Mouse (Mus musculus): ENCODE data around the gene Dao. TPM values are rescaled to one million over a fixed set of nuclear protein-coding genes. Genes with fewer than 3 reads are reported as not detected.

Dao gene
- polyA plus RNA-seq (2016; fragmentation: Nextera tagmentation; extraction: Ambion mirVana), result not detected in 2 replicates

DNA sequence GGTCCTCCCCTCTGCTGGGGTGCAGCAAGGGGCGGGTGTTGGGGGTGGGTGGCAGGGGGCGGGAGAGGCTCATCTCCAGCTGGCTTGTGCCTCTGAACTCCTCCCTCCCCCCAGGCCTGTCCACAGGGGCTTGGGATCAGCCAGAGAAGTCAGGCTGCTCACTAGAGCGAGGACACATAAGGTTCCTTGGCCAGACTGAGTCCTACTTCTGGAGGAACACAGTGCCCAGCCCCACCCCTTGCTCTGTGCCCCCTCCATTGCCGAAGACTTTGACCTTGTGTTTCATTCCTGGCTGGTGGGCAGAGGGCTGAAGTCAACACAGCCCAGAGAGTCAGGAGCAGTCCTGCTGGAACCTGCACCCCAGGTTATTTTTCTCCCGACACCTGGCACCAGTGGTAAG, at the start of gene Dao:
Gene Dao, plus strand, starts transcription at position 162 of the 400 bp plus-strand sequence.
- ATAC-seq (ENCODE audit: low FRiP score), result no peak

DNA sequence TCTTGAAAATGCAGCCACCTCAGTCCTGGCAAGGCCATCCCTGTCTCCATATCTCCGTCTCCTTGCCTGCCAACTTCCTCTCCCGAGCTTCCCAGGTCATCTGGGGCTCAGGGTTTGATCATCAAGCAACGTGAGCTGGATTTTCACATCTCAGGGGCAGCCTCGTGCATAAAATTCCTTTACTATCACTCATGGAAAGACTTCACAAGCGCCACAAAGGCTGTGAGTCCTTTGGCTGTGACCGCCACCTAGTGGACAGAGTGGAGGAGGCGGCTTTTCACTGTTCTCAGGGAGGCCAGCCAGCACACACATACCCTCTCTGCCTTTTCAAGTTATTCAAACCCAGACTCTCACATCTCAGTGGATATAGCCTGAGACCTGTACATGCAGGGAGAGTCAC, 49.1 kb upstream of the Dao start:
- ATAC-seq (ENCODE audit: low FRiP score), result peak; percentile 48
- Histone ChIP-seq H3K4me2 (replicated peaks) (no peak overlapping the region), H3K9ac (no peak overlapping the region), H3K4me3 (no peak overlapping the region), H3K27ac (no peak overlapping the region; the same call in 1 of the 2 replicates), H3K4me1 (peaks cover 7% of the 10 kb centered on the region), H3K36me3 (peaks cover 57% of the 10 kb centered on the region), H3K9me3 (replicated peaks) (no peaks in the 10 kb centered on the region), H3K27me3 (no peaks in the 10 kb centered on the region)
- 12% methylated on average over 7 of the region's 7 CpGs for WGBS

More for the DNA sequence above, at the start of gene Dao:
- 59% methylated on average over 5 of the region's 5 CpGs for WGBS
- no peak within 1 kb of the TSS for H3K4me3 ChIP-seq
- no peaks in the 10 kb centered on the region for H3K36me3 ChIP-seq
- no peaks in the 10 kb centered on the region for H3K27me3 ChIP-seq
- H3K27ac ChIP-seq, result no peak within 1 kb of the TSS
- H3K4me1 ChIP-seq, result no peaks in the 10 kb centered on the region
- H3K9me3 ChIP-seq (replicated peaks), result no peaks in the 10 kb centered on the region
- H3K4me2 ChIP-seq (replicated peaks), result no peak within 1 kb of the TSS
- no peak within 1 kb of the TSS for H3K9ac ChIP-seq

DNA sequence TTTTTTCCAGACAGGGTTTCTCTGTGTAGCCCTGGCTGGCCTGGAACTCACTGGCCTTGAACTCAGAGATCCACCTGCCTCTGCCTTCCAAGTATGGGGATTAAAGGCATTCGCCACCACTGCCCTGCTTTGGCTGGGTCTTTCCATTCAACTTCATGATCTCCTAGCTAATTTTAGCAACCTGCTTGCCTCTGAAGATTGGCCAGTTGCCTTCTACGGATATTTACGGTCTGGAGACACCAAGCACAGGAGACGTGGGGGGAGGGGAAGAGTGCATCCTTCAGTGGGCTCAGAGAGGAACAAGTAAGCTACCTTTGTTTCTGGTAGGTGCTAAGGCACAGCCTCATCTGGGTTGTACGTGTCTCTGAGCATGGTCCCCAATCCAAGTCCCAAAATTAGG, 48.2 kb upstream of the Dao start:
- 93% methylated on average over 5 of the region's 5 CpGs for WGBS
- Histone ChIP-seq H3K4me1 (peaks cover 11% of the 10 kb centered on the region), H3K36me3 (peaks cover 49% of the 10 kb centered on the region), H3K27me3 (no peaks in the 10 kb centered on the region), H3K4me2 (replicated peaks) (no peak overlapping the region), H3K9ac (no peak overlapping the region), H3K4me3 (no peak overlapping the region), H3K27ac (no peak overlapping the region), H3K9me3 (replicated peaks) (no peaks in the 10 kb centered on the region)
- no peak for ATAC-seq (ENCODE audit: low FRiP score)

DNA sequence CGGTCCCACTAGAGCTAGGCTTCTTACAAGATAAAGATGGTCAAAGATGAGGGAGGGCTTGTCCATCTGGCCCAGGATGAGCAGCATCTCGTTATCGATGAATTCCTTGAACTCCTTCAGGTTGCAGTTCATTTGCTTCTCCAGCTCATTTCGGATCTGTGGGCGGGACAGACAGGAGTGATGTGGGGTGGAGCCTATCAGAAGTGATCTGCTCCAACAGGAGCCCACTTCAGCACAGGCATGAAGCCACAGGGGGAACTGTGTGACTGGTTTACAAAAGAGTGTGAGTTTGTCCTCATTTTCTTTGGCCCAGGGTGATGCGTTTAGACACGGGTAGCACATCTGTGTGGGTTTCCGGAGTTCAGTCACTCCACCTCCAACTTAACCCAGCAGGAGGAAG, 47.8 kb upstream of the Dao start:
- Histone ChIP-seq H3K27ac (no peak overlapping the region), H3K4me2 (replicated peaks) (no peak overlapping the region), H3K9me3 (replicated peaks) (no peaks in the 10 kb centered on the region), H3K4me1 (peaks cover 11% of the 10 kb centered on the region), H3K36me3 (peaks cover 48% of the 10 kb centered on the region), H3K27me3 (no peaks in the 10 kb centered on the region), H3K4me3 (no peak overlapping the region), H3K9ac (no peak overlapping the region)
- 94% methylated on average over 8 of the region's 8 CpGs for WGBS
- ATAC-seq (ENCODE audit: low FRiP score), result no peak

DNA sequence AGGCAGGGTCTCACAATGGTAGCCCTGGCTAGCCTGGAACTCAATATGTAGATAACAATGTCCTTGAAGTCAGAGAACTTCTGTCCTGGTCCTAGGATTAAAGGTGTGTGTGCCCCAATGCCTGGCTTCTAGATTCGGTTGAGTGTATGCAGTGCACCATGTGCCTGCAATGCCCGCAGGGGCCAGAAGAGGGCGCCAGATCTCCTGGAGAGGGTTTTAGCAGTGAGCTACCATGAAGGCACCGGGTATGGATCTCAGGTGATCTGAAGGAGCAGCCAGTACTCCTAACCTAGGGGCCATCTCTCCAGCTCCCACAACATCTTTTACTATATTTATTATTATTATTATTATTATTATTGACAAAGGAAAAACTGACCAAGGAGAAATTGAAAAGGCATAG, 47.0 kb upstream of the Dao start:
- Histone ChIP-seq H3K9ac (no peak overlapping the region), H3K36me3 (peaks cover 44% of the 10 kb centered on the region), H3K4me1 (peaks cover 11% of the 10 kb centered on the region), H3K4me3 (no peak overlapping the region), H3K9me3 (replicated peaks) (no peaks in the 10 kb centered on the region), H3K27me3 (no peaks in the 10 kb centered on the region), H3K27ac (no peak overlapping the region), H3K4me2 (replicated peaks) (no peak overlapping the region)
- 5% methylated on average over 4 of the region's 4 CpGs for WGBS
- peak; percentile 50; the same call in 1 of the 2 replicates for ATAC-seq (ENCODE audit: low FRiP score)

DNA sequence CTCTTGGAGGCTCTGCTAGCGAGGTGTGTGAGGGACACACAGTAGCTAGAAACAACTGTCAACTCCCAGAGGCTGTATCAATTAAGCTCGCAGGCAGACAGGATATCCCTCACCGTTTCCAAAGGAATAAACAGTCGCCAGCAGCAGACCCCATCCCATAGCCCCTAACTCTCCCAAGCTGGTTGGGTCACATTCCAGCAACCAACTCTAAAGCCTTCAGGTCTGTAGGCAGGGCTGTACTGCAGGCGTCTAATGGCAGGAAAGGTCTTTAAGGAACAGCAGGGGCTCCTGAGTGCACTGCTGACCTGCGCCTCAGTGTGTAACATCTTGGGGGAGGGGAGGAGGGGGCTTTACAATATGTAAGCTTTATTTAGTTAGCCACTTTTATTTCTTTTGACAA, 44.5 kb upstream of the Dao start:
- no peak for ATAC-seq (ENCODE audit: low FRiP score)
- 5% methylated on average over 6 of the region's 6 CpGs for WGBS
- Histone ChIP-seq H3K36me3 (peaks cover 35% of the 10 kb centered on the region), H3K27ac (no peak overlapping the region), H3K9me3 (replicated peaks) (no peaks in the 10 kb centered on the region), H3K4me3 (no peak overlapping the region), H3K27me3 (no peaks in the 10 kb centered on the region), H3K9ac (no peak overlapping the region), H3K4me2 (replicated peaks) (no peak overlapping the region), H3K4me1 (peaks cover 11% of the 10 kb centered on the region)

DNA sequence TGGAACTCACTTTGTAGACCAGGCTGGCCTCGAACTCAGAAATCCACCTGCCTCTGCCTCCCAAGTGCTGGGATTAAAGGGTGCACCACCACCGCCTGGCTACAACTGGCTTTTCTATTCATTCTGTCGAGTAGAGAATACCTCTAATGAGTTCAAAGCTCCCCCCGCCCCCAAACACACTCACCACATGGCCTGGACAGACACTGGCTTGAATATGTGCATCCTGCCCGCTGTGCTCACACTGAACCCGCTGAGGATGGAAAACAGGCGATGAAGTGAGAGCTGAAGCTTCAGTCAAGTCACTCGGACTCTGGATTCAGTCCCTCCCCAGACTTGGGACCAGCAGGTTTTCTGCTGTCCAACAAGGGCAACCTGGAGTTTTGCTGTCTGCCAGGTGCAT, 43.1 kb upstream of the Dao start:
- Histone ChIP-seq H3K9me3 (replicated peaks) (no peaks in the 10 kb centered on the region), H3K27ac (no peak overlapping the region), H3K36me3 (peaks cover 41% of the 10 kb centered on the region), H3K4me2 (replicated peaks) (no peak overlapping the region), H3K4me1 (peaks cover 11% of the 10 kb centered on the region), H3K27me3 (no peaks in the 10 kb centered on the region), H3K9ac (no peak overlapping the region), H3K4me3 (no peak overlapping the region)
- ATAC-seq (ENCODE audit: low FRiP score), result no peak
- 74% methylated on average over 8 of the region's 8 CpGs for WGBS

DNA sequence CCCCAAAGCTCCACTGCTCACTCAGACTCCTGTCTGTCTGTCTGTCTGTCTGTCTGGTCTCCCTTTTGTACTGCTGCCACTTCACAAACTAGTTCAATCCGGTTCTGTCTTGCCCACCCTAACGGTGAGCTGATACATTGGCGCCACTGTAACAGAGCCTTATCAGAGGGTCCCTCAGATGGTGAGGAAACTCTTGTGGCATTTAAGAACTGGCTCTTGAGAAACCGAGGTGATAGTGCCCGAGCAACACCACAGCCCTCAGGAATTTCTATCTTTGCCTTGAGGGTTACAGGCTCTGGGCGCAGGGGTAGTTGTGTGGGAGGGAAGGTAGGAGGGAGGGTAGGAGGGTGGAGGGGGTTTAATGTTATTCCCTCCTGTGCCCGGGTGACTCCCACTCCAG, 41.7 kb upstream of the Dao start:
- 76% methylated on average over 7 of the region's 7 CpGs for WGBS
- Histone ChIP-seq H3K4me3 (no peak overlapping the region), H3K4me2 (replicated peaks) (no peak overlapping the region), H3K9ac (no peak overlapping the region), H3K27ac (no peak overlapping the region), H3K4me1 (peaks cover 11% of the 10 kb centered on the region), H3K36me3 (peaks cover 50% of the 10 kb centered on the region), H3K9me3 (replicated peaks) (no peaks in the 10 kb centered on the region), H3K27me3 (no peaks in the 10 kb centered on the region)
- no peak for ATAC-seq (ENCODE audit: low FRiP score)

DNA sequence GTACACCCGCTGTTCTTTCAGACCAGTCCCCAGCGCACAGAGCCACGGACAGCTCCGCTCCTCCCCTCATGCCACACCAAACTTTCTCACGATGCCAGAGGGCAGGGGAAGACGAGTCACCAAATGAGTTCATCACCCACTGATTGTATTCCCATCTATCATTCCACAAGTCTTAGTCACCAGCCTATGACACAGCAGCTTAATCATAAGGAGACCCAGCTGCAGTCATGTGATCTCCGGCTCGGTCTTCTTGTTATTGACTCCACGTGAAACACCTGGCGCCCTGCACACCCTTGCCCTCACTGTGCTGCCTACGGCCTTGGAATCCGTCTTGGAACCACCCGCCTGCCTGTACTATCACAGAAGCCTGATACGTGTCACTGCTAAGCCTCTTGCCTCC, 38.5 kb upstream of the Dao start:
- no peak overlapping the region for H3K4me2 ChIP-seq (replicated peaks)
- no peak overlapping the region for H3K4me3 ChIP-seq
- no peak overlapping the region for H3K9ac ChIP-seq
- H3K27me3 ChIP-seq, result no peaks in the 10 kb centered on the region
- ATAC-seq (ENCODE audit: low FRiP score), result no peak
- H3K27ac ChIP-seq, result no peak overlapping the region
- 0 out of 2 replicates have a peak, but pooled peaks cover under 1% of the 10 kb centered on the region for H3K4me1 ChIP-seq
- H3K36me3 ChIP-seq, result peaks cover 60% of the 10 kb centered on the region
- 91% methylated on average over 14 of the region's 14 CpGs for WGBS
- H3K9me3 ChIP-seq (replicated peaks), result no peaks in the 10 kb centered on the region

DNA sequence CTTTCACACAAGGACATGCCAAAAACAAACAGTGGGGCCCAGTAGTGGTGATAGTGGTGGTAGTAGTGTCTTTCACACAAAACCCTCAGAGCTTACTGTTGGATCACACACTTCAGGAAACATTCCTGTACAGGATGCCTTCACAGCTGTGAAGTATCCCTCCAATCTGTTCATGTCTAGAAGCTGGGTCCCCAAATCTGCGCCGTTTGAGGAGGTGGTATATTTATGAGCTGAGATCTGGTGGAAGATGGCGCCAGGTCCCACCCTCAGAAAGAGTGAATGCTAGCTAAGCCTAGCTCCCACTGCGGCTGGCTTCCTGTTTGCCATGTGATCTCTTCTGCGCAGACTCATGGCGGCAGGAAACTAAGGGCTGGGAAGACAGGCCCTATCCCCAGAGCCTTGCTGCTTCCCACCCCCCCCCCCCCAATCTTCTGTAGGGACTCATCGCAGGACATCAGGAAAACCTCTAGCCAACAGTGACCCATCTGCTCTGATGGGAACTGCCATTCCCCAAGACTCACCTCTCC, 37.8 kb upstream of the Dao start:
- no peak overlapping the region for H3K27ac ChIP-seq
- H3K27me3 ChIP-seq, result no peaks in the 10 kb centered on the region
- no peak overlapping the region; the same call in 1 of the 2 replicates for H3K9ac ChIP-seq
- no peaks in the 10 kb centered on the region for H3K9me3 ChIP-seq (replicated peaks)
- 91% methylated on average over 7 of the region's 7 CpGs for WGBS
- no peak for ATAC-seq (ENCODE audit: low FRiP score)
- no peaks in the 10 kb centered on the region for H3K4me1 ChIP-seq
- H3K4me3 ChIP-seq, result no peak overlapping the region
- no peak overlapping the region for H3K4me2 ChIP-seq (replicated peaks)
- peaks cover 56% of the 10 kb centered on the region for H3K36me3 ChIP-seq

DNA sequence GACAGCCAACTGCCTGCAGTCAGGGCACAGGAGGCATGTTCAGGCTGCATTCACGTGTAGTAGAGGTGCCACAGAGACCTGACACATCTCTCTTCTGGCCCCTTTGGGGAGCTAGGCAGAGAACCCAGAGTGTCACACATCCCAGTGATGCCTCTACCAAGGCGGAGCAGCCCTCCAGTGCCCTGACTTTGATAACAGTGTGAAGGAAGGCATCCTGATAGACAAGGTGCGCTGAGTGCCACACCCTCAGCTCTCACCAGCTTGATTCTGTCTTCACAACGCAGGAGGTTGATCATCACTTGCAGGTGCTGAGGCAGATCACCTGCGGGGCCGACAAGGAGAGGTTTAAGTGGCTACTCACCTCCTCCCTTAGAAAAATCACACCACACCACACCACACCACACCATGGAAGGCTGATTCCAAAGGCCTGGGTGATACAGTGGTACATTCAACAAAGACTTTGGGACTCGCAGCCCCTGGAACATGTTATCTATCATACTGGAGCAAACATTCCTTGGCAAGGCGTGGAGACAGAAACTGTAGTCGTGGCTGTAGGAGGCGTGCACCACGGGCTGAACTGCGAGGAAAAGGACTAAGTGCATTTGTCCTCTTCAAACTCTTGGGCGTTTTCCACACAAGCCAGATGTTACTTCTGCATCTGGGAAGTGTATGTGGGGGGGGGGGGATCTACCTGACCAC, 36.9 kb upstream of the Dao start:
- Histone ChIP-seq H3K9me3 (replicated peaks) (no peaks in the 10 kb centered on the region), H3K27ac (no peak overlapping the region), H3K4me3 (no peak overlapping the region), H3K4me1 (no peaks in the 10 kb centered on the region), H3K27me3 (no peaks in the 10 kb centered on the region), H3K36me3 (peaks cover 52% of the 10 kb centered on the region), H3K9ac (no peak overlapping the region), H3K4me2 (replicated peaks) (no peak overlapping the region)
- no peak for ATAC-seq (ENCODE audit: low FRiP score)
- 94% methylated on average over 13 of the region's 13 CpGs for WGBS

DNA sequence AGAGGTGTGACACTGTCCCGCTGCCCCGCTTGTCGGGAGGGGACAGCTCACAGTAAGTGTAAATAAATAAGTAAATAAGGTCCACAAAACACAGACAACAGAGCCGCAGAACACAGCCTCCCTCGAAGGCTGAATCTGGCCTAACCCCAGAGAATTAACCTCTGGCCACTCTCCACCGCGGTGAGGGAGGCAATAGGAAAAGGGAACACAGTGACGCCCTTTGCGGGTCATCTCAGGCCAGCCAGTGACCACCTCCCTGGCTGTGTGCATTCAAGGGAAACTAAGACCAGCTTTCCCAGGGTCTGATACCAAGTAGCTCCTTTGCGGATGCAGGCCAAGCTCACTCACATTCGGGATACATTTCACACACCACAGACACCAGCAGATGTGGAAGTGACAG, 35.1 kb upstream of the Dao start:
- no peak overlapping the region for H3K4me3 ChIP-seq
- H3K36me3 ChIP-seq, result peaks cover 52% of the 10 kb centered on the region
- ATAC-seq (ENCODE audit: low FRiP score), result no peak
- no peak overlapping the region for H3K27ac ChIP-seq
- 73% methylated on average over 11 of the region's 11 CpGs for WGBS
- H3K9ac ChIP-seq, result no peak overlapping the region
- peaks cover 13% of the 10 kb centered on the region for H3K4me1 ChIP-seq
- H3K9me3 ChIP-seq (replicated peaks), result no peaks in the 10 kb centered on the region
- H3K4me2 ChIP-seq (replicated peaks), result no peak overlapping the region
- H3K27me3 ChIP-seq, result no peaks in the 10 kb centered on the region

DNA sequence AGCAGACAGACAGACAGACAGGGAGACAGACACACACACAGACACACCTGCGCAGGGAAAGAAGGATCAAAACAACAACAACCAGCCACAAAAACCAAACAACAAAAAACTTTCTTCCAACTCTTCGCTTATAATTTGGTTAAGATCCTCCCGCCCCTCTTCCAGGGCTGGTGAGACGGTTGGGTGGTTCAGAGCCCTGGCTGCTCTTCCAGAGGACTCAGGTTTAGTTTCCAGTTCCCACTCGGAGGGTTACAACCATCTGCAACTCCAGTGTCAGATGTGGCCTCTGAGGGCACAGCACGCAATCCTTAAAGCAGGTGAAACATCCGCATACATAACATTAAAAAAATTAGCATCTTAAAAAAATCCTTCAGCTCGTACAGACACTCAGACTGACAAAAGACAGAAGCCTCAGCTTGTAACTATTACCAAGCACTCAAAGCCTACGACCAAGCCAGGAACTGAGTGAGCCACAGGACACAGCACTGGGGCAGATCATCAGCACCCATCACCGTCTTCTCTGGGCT, 32.0 kb upstream of the Dao start:
- peaks cover 40% of the 10 kb centered on the region for H3K4me1 ChIP-seq
- no peak overlapping the region for H3K4me3 ChIP-seq
- H3K27ac ChIP-seq, result no peak overlapping the region
- H3K27me3 ChIP-seq, result no peaks in the 10 kb centered on the region
- no peak overlapping the region for H3K9ac ChIP-seq
- H3K4me2 ChIP-seq (replicated peaks), result no peak overlapping the region
- no peak for ATAC-seq (ENCODE audit: low FRiP score)
- no peaks in the 10 kb centered on the region for H3K9me3 ChIP-seq (replicated peaks)
- WGBS, result 83% methylated on average over 10 of the region's 10 CpGs
- H3K36me3 ChIP-seq, result peaks cover 22% of the 10 kb centered on the region
